Mouse (Mus musculus): ENCODE results near the gene Cnst.

GRCm38 (mm10) chr1:179499257-179499656 is 46.9 kb upstream of the Cnst start:
- no peak for TF ChIP-seq CTCF (IDR thresholded peaks at IDR 0.05; ENCODE audit: extremely low read depth, insufficient read length, insufficient replicate concordance, low read depth, low read length)
- no peak for TF ChIP-seq POLR2A (IDR thresholded peaks at IDR 0.05; ENCODE audit: low read depth, low read length)

Data from small intestine, adult 2 months (tissue).